Mouse (Mus musculus): Measurements from ENCODE around the gene Dnm2. TPM values are rescaled to one million over a fixed set of nuclear protein-coding genes. Genes with fewer than 3 reads are reported as not detected.

Gene Dnm2
- polyA plus RNA-seq (2015; fragmentation: Nextera tagmentation; extraction: Ambion mirVana) = 51.8 and 56.8 TPM in 2 replicates

- Histone ChIP-seq H3K9ac (peak within 1 kb of the TSS; percentile 97), H3K27ac (peak within 1 kb of the TSS; percentile 95), H3K36me3 (peaks cover 29% of the 10 kb centered on the region), H3K4me1 (replicated peaks) (peaks cover 58% of the 10 kb centered on the region), H3K4me3 (replicated peaks) (peak within 1 kb of the TSS; percentile 91), H3K27me3 (no peaks in the 10 kb centered on the region), H3K9me3 (replicated peaks) (no peaks in the 10 kb centered on the region), H3K4me2 (peak within 1 kb of the TSS; percentile 90)
- WGBS (ENCODE audit: insufficient replicate concordance) = under 1% methylated on average over 82 of the region's 82 CpGs
- ATAC-seq (ENCODE audit: low read depth) (peak; percentile 98), DNase-seq (peak; percentile 99)
These were observed at the start of gene Dnm2 for GRCm38 (mm10) chr9:21424631-21425555. Gene Dnm2, plus strand, starts transcription at chr9:21424908.

- H3K4me1 ChIP-seq (replicated peaks) = peaks cover 78% of the 10 kb centered on the region
- H3K36me3 ChIP-seq = peaks cover 48% of the 10 kb centered on the region
- H3K4me2 ChIP-seq = peak overlapping the region; percentile 28
- H3K27ac ChIP-seq = no peak overlapping the region
- ATAC-seq (ENCODE audit: low read depth) = peak; percentile 76
- H3K9ac ChIP-seq = no peak overlapping the region
- no peaks in the 10 kb centered on the region for H3K27me3 ChIP-seq
- 43% methylated on average over 3 of the region's 3 CpGs for WGBS (ENCODE audit: insufficient replicate concordance)
- no peaks in the 10 kb centered on the region for H3K9me3 ChIP-seq (replicated peaks)
- no peak overlapping the region for H3K4me3 ChIP-seq (replicated peaks)
- DNase-seq = peak; percentile 13
These were observed 45.5 kb upstream of the Dnm2 start for GRCm38 (mm10) chr9:21379195-21379594.

- Histone ChIP-seq H3K36me3 (peaks cover 42% of the 10 kb centered on the region), H3K4me2 (no peak overlapping the region), H3K4me3 (replicated peaks) (no peak overlapping the region), H3K9ac (no peak overlapping the region), H3K9me3 (replicated peaks) (no peaks in the 10 kb centered on the region), H3K27me3 (no peaks in the 10 kb centered on the region), H3K27ac (no peak overlapping the region), H3K4me1 (replicated peaks) (peaks cover 87% of the 10 kb centered on the region)
- no peak for DNase-seq
- no peak for ATAC-seq (ENCODE audit: low read depth)
These were observed 43.8 kb upstream of the Dnm2 start for GRCm38 (mm10) chr9:21380868-21381267.

DNA sequence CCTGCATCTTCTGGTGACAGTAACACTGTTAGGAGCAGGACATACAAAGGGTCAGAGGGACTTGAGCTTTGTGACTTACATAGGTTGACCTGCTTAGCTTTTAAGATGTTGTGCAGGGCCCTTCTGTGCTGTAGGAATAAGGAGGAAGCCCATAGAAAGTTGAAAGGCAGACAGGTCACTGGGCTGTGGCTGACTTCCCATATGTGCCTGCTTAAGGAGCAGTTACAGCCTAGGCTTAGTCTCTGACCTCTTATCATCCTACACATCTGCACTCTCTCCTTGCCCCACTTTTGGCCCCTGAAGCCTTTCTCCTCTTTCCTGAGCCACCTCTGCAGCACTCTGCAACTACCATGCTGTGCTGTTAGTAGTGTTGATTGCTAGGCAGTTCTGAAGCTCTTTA lies 40.7 kb upstream of the Dnm2 start:
- Histone ChIP-seq H3K9me3 (replicated peaks) (no peaks in the 10 kb centered on the region), H3K36me3 (peaks cover 51% of the 10 kb centered on the region), H3K4me2 (no peak overlapping the region), H3K27me3 (no peaks in the 10 kb centered on the region), H3K27ac (0 out of 2 replicates have a peak overlapping the region, but pooled peaks have one; percentile 2), H3K4me1 (replicated peaks) (peaks cover 74% of the 10 kb centered on the region), H3K4me3 (replicated peaks) (no peak overlapping the region), H3K9ac (0 out of 2 replicates have a peak overlapping the region, but pooled peaks have one; percentile 3)
- DNase-seq (no peak), ATAC-seq (ENCODE audit: low read depth) (peak; percentile 57)

- Histone ChIP-seq H3K27me3 (no peaks in the 10 kb centered on the region), H3K9ac (no peak overlapping the region), H3K9me3 (replicated peaks) (no peaks in the 10 kb centered on the region), H3K27ac (no peak overlapping the region), H3K4me3 (replicated peaks) (no peak overlapping the region), H3K36me3 (peaks cover 96% of the 10 kb centered on the region), H3K4me1 (replicated peaks) (no peaks in the 10 kb centered on the region), H3K4me2 (no peak overlapping the region)
- ATAC-seq (ENCODE audit: low read depth) (no peak), DNase-seq (no peak)
- WGBS (ENCODE audit: insufficient replicate concordance) = 79% methylated on average over 10 of the region's 10 CpGs
These were observed 32.0 kb upstream of the Dnm2 start for GRCm38 (mm10) chr9:21392646-21393175.

GRCm38 (mm10) chr9:21395692-21396091 lies 29.0 kb upstream of the Dnm2 start:
- ATAC-seq (ENCODE audit: low read depth) = no peak
- Histone ChIP-seq H3K9ac (no peak overlapping the region), H3K27me3 (no peaks in the 10 kb centered on the region), H3K4me3 (replicated peaks) (no peak overlapping the region), H3K4me2 (no peak overlapping the region), H3K27ac (no peak overlapping the region), H3K36me3 (peaks cover 99% of the 10 kb centered on the region), H3K4me1 (replicated peaks) (no peaks in the 10 kb centered on the region), H3K9me3 (replicated peaks) (no peaks in the 10 kb centered on the region)
- no peak for DNase-seq
- 71% methylated on average over 3 of the region's 3 CpGs for WGBS (ENCODE audit: insufficient replicate concordance)

DNA sequence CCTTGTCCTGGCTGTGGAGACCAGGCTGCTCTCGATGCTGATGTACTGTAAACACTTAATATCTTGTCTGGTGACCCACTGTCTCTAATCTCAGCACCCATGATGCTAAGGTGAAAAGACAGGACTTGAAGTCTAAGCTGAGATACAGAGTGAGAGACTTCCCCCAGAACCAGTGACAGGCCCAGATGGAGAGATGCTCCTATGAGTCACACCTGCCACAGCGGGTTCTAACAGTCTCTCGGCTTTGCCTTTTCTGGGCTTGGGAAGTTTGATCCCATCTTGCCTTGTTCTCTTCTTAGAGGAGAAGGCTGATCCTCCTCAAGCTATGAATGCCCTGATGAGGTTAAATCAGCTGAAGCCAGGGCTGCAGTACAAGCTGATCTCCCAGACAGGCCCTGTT lies 27.5 kb upstream of the Dnm2 start:
- Histone ChIP-seq H3K9me3 (replicated peaks) (no peaks in the 10 kb centered on the region), H3K27ac (no peak overlapping the region), H3K4me1 (replicated peaks) (no peaks in the 10 kb centered on the region), H3K9ac (no peak overlapping the region), H3K27me3 (no peaks in the 10 kb centered on the region), H3K36me3 (peaks cover 97% of the 10 kb centered on the region), H3K4me3 (replicated peaks) (no peak overlapping the region), H3K4me2 (no peak overlapping the region)
- 88% methylated on average over 3 of the region's 3 CpGs for WGBS (ENCODE audit: insufficient replicate concordance)
- ATAC-seq (ENCODE audit: low read depth) (no peak), DNase-seq (no peak)

DNA sequence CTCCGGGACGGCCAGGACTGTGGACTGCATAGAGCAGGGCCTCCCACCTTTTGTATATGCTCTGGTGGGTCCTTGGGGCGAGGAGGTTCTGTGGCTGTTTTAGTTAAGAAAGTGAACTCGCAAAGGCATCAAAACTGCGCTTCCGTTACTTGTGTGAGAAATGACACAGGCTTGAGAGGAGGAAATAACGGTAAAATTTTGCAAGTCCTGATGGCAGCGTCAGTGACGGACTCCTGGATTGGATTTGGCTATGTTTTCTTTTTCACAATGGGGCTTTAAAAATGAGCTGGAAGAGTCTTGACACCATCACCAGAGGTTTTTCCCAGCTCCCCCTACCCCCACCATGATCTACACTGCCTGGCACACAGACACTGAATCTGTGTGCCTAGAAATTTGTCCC lies 23.7 kb upstream of the Dnm2 start:
- Histone ChIP-seq H3K4me3 (replicated peaks) (no peak overlapping the region), H3K4me2 (no peak overlapping the region), H3K9me3 (replicated peaks) (no peaks in the 10 kb centered on the region), H3K27me3 (no peaks in the 10 kb centered on the region), H3K27ac (no peak overlapping the region), H3K36me3 (peaks cover 97% of the 10 kb centered on the region), H3K9ac (no peak overlapping the region), H3K4me1 (replicated peaks) (no peaks in the 10 kb centered on the region)
- ATAC-seq (ENCODE audit: low read depth) (no peak), DNase-seq (no peak)
- WGBS (ENCODE audit: insufficient replicate concordance) = 89% methylated on average over 9 of the region's 9 CpGs

DNA sequence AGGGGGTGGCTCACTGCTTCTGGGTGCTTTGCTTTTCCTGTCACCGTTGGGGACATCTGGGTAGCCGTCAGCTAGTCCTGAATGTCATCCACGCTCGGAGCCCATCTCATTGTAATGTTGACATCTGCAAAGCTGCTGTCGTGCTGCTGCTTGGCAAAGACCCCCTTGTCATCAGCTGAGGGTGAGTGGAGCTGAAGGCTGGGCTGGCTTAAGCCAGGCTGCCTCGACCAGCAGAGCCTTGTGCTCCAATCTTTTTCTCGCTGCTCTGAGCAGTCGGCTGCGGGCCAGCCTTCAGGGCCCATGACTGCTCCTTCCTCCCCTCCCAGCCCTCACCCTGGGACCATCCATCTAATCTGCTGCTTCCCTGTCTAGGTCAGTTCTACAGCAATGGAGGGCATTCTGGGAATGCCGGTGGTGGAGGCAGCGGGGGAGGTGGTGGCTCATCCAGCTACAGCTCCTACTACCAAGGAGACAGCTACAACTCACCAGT lies 21.9 kb upstream of the Dnm2 start:
- ATAC-seq (ENCODE audit: low read depth) (no peak), DNase-seq (no peak)
- Histone ChIP-seq H3K4me2 (no peak overlapping the region), H3K9me3 (replicated peaks) (no peaks in the 10 kb centered on the region), H3K4me1 (replicated peaks) (0 out of 2 replicates have a peak, but pooled peaks cover 3% of the 10 kb centered on the region), H3K9ac (no peak overlapping the region), H3K36me3 (peaks cover 89% of the 10 kb centered on the region), H3K4me3 (replicated peaks) (no peak overlapping the region), H3K27me3 (no peaks in the 10 kb centered on the region), H3K27ac (no peak overlapping the region)
- WGBS (ENCODE audit: insufficient replicate concordance) = 86% methylated on average over 11 of the region's 11 CpGs

DNA sequence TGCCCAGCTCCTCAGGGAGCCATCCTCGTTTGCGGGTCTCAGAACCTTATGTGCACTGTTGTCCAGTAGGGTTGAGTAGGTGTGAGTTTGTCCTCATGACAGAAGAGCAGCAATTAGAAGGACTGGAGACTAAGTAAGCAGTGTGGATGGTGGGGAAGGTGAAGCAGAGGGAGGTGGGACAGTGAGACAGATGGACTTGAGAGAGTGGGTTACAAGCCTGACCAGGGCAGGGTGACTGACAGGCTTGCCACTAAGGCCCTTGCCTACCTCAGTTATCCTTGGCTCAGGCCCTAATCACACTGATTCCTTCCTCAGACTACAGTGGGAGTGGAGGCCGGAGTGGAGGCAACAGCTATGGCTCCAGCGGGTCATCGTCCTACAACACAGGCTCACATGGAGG lies 21.0 kb upstream of the Dnm2 start:
- ATAC-seq (ENCODE audit: low read depth) = no peak
- peaks cover 80% of the 10 kb centered on the region for H3K36me3 ChIP-seq
- WGBS (ENCODE audit: insufficient replicate concordance) = 92% methylated on average over 5 of the region's 5 CpGs

DNA sequence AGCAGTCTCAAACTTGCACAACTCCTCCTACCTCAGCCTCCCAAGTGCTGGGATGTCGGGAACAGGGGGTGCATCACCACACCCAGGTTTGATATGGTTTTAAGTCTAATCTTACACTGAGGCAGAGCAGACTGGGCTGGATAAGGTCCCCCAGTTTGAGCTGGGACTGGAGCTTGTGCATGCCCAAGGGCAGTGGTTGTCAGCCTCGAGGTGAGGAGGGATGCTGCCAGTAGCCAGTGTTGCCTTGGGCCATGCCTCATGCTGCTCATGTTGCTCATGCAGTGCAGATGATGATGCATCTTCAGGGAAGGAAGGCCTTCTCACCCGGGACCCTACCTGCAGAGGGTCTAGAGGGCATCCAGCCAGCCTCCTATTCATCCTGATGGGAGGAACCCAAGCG lies 19.2 kb upstream of the Dnm2 start:
- H3K27me3 ChIP-seq = no peaks in the 10 kb centered on the region
- peaks cover 8% of the 10 kb centered on the region; the same call in 1 of the 2 replicates for H3K4me1 ChIP-seq (replicated peaks)
- H3K27ac ChIP-seq = no peak overlapping the region
- peaks cover 62% of the 10 kb centered on the region for H3K36me3 ChIP-seq
- no peak overlapping the region for H3K4me3 ChIP-seq (replicated peaks)
- H3K9ac ChIP-seq = no peak overlapping the region
- H3K9me3 ChIP-seq (replicated peaks) = no peaks in the 10 kb centered on the region
- no peak overlapping the region for H3K4me2 ChIP-seq
- ATAC-seq (ENCODE audit: low read depth) (no peak), DNase-seq (no peak)
- 68% methylated on average over 4 of the region's 4 CpGs for WGBS (ENCODE audit: insufficient replicate concordance)

More for the DNA sequence above, 21.0 kb upstream of the Dnm2 start:
- 0 out of 2 replicates have a peak, but pooled peaks cover 4% of the 10 kb centered on the region for H3K4me1 ChIP-seq (replicated peaks)
- H3K4me3 ChIP-seq (replicated peaks) = no peak overlapping the region
- no peak for DNase-seq
- no peak overlapping the region for H3K4me2 ChIP-seq
- no peak overlapping the region for H3K27ac ChIP-seq
- H3K27me3 ChIP-seq = no peaks in the 10 kb centered on the region
- no peak overlapping the region for H3K9ac ChIP-seq
- no peaks in the 10 kb centered on the region for H3K9me3 ChIP-seq (replicated peaks)

Measured in liver, embryonic 13.5 days (tissue).